Mouse (Mus musculus) myocyte (in vitro differentiated cells): ENCODE data around the gene Timm13.

ENCODE experiments used
- CEBPB ChIP-seq: IDR thresholded peaks from 2 replicates; pipeline ENCODE4 v1.6.1; 2011; ENCODE audit warnings: mild to moderate bottlenecking, moderate library complexity; ENCODE audit not compliant: poor library complexity, insufficient read depth, severe bottlenecking
- E2F4 ChIP-seq: IDR thresholded peaks from one replicate; pipeline ENCODE4 v1.6.1; 2011; ENCODE audit warnings: mild to moderate bottlenecking, control low read depth, moderate library complexity; ENCODE audit not compliant: insufficient read depth
- MAX ChIP-seq: IDR thresholded peaks from one replicate; pipeline ENCODE4 v1.6.1; 2011; ENCODE audit warnings: low read depth, mild to moderate bottlenecking, control low read depth
- MYOD1 ChIP-seq, 3 experiments: IDR thresholded peaks; one replicate each; pipeline ENCODE4 v1.6.1; 2011; ENCODE audit warnings: control low read depth in 2 of 3, low read depth in 2 of 3, mild to moderate bottlenecking in 2 of 3, moderate library complexity in 1 of 3; ENCODE audit not compliant: insufficient read length in 2 of 3, control insufficient read depth in 1 of 3
- MYOG ChIP-seq, 3 experiments: IDR thresholded peaks; one replicate each; pipeline ENCODE4 v1.6.1; 2011; ENCODE audit warnings: control low read depth in 2 of 3, low read depth in 2 of 3, mild to moderate bottlenecking in 2 of 3; ENCODE audit not compliant: insufficient read length in 2 of 3, control insufficient read depth in 1 of 3, insufficient read depth in 1 of 3
- POLR2A ChIP-seq: IDR thresholded peaks from one replicate; pipeline ENCODE4 v1.6.1; 2011; ENCODE audit warnings: low read depth, mild to moderate bottlenecking, control low read depth, moderate library complexity; ENCODE audit not compliant: insufficient read length
- POLR2AphosphoS2 ChIP-seq: IDR thresholded peaks from one replicate; pipeline ENCODE4 v1.6.1; 2011; ENCODE audit warnings: low read depth, control low read depth; ENCODE audit not compliant: insufficient read length
- SRF ChIP-seq: IDR thresholded peaks from one replicate; pipeline ENCODE4 v1.6.1; 2011; ENCODE audit warnings: low read depth; ENCODE audit not compliant: control insufficient read depth, insufficient read length
- TCF12 ChIP-seq: IDR thresholded peaks from one replicate; pipeline ENCODE4 v1.6.1; 2011; ENCODE audit warnings: mild to moderate bottlenecking, control low read depth; ENCODE audit not compliant: poor library complexity, insufficient read depth, severe bottlenecking
- TCF3 ChIP-seq: IDR thresholded peaks from one replicate; pipeline ENCODE4 v1.6.1; 2011; ENCODE audit warnings: low read depth, control low read depth; ENCODE audit not compliant: insufficient read length
- USF1 ChIP-seq: IDR thresholded peaks from one replicate; pipeline ENCODE4 v1.6.1; 2011; ENCODE audit warnings: low read depth, mild to moderate bottlenecking, control low read depth, moderate library complexity

GRCm38 (mm10) chr10:80903282-80903681 lies 2.5 kb upstream of the Timm13 start:
- TF ChIP-seq MYOG (IDR thresholded peaks at IDR 0.05; ENCODE audit: control insufficient read depth in 1 of 3, insufficient read depth in 1 of 3, insufficient read length in 2 of 3, low read depth in 2 of 3) (no peak), USF1 (no peak), TCF12 (no peak), POLR2AphosphoS2 (no peak), POLR2A (no peak), E2F4 (no peak), MAX (no peak), SRF (no peak), TCF3 (no peak), MYOD1 (IDR thresholded peaks at IDR 0.05; ENCODE audit: control insufficient read depth in 1 of 3, insufficient read length in 2 of 3, low read depth in 2 of 3) (no peak), CEBPB (no peak)
